Mouse (Mus musculus) liver, postnatal 0 days (tissue): ENCODE measurements around the gene Pld1. TPM values are rescaled to one million over a fixed set of nuclear protein-coding genes. Genes with fewer than 3 reads are reported as not detected.

Source experiments
- ATAC-seq: fragments of 200-750 bp; cut with Nextera tagmentation; 2 replicates; pipeline ENCODE4 v1.8.0; 2017; ENCODE audit warnings: mild to moderate bottlenecking, moderate library complexity
- DNase-seq: peaks from one replicate; pipeline ENCODE4 v3.0.0-alpha.2; 2016
- H3K27ac ChIP-seq: fragments of 300-500 bp; sonication (generic); 2 replicates; pipeline ENCODE4 v1.5.1; 2014; ENCODE audit warnings: antibody characterized with exemption, moderate library complexity, mild to moderate bottlenecking, low read depth
- H3K27me3 ChIP-seq: fragments of 300-500 bp; sonication (generic); 2 replicates; pipeline ENCODE4 v1.6.1; 2014; ENCODE audit warnings: low read length, control low read depth, mixed read lengths; ENCODE audit not compliant: insufficient read depth
- H3K36me3 ChIP-seq: fragments of 300-500 bp; sonication (generic); replicated peaks from 2 replicates; pipeline ENCODE4 v1.6.1; 2014; ENCODE audit warnings: mild to moderate bottlenecking, control low read depth, low read length, moderate library complexity, mixed read lengths; ENCODE audit not compliant: insufficient read depth
- H3K4me1 ChIP-seq: fragments of 300-500 bp; sonication (generic); 2 replicates; pipeline ENCODE4 v1.6.1; 2014; ENCODE audit warnings: antibody characterized with exemption, mild to moderate bottlenecking, control low read depth; ENCODE audit not compliant: insufficient read depth
- H3K4me2 ChIP-seq: fragments of 300-500 bp; sonication (generic); 2 replicates; pipeline ENCODE4 v1.6.1; 2014; ENCODE audit warnings: low read depth, mild to moderate bottlenecking, low read length, moderate library complexity, mixed read lengths
- H3K4me3 ChIP-seq: fragments of 300-500 bp; sonication (generic); 2 replicates; pipeline ENCODE4 v1.5.1; 2014; ENCODE audit warnings: low read depth, low read length
- H3K9ac ChIP-seq: fragments of 300-500 bp; sonication (generic); replicated peaks from 2 replicates; pipeline ENCODE4 v1.6.1; 2014; ENCODE audit warnings: mild to moderate bottlenecking, moderate library complexity
- H3K9me3 ChIP-seq: fragments of 300-500 bp; sonication (generic); 2 replicates; pipeline ENCODE4 v1.6.1; 2016; ENCODE audit warnings: mild to moderate bottlenecking, control low read depth, low read length, mixed read lengths
- CTCF ChIP-seq: sonication (generic); IDR thresholded peaks from 2 replicates; pipeline ENCODE4 v1.5.1; 2016; ENCODE audit warnings: antibody characterized with exemption, low read depth
- EP300 ChIP-seq: IDR thresholded peaks from 2 replicates; pipeline ENCODE4 v1.6.1; 2016; ENCODE audit warnings: antibody characterized with exemption, low read depth, mild to moderate bottlenecking
- WGBS: fragments of 180-500 bp; shearing (Covaris S2); extraction: QIAGEN DNeasy Blood & Tissue Kit; methylation state at CpG from one replicate; pipeline ENCODE4 v1.1.7; 2014; ENCODE audit not compliant: insufficient replicate concordance; 5-methylcytosine and 5-hydroxymethylcytosine counted together
- polyA plus RNA-seq: library from polyadenylated mRNA; unstranded; fragments of >200 nt; fragmentation: Nextera tagmentation; extraction: Ambion mirVana; gene quantifications from 2 replicates; pipeline ENCODE4 v1.2.1, GENCODE M21; 2015

The Pld1 gene
- polyA plus RNA-seq, 1 experiment from 2014 or later, result 5.1 TPM

- ATAC-seq (no peak), DNase-seq (no peak)
- 53% methylated on average over 21 of the region's 21 CpGs for WGBS
Observed at GRCm38 (mm10) chr3:28175997-28176967, 237.8 kb downstream of the Pld1 start.

GRCm38 (mm10) chr3:28178333-28178732 lies 239.8 kb downstream of the Pld1 start:
- WGBS, result 62% methylated on average over 6 of the region's 6 CpGs
- no peak for ATAC-seq
- H3K9ac ChIP-seq, result no peak overlapping the region
- H3K9me3 ChIP-seq, result no peaks in the 10 kb centered on the region
- TF ChIP-seq EP300 (no peak), CTCF (no peak)
- DNase-seq, result no peak
- no peaks in the 10 kb centered on the region for H3K27me3 ChIP-seq
- no peak overlapping the region for H3K4me2 ChIP-seq
- H3K36me3 ChIP-seq, result no peaks in the 10 kb centered on the region
- H3K27ac ChIP-seq, result no peak overlapping the region
- H3K4me3 ChIP-seq, result no peak overlapping the region
- H3K4me1 ChIP-seq, result no peaks in the 10 kb centered on the region

More at GRCm38 (mm10) chr3:28175997-28176967, 237.8 kb downstream of the Pld1 start:
- TF ChIP-seq CTCF, result no peak
- TF ChIP-seq EP300, result no peak
- H3K27ac ChIP-seq, result no peak overlapping the region
- H3K9ac ChIP-seq, result no peak overlapping the region
- H3K4me1 ChIP-seq, result peaks cover 5% of the 10 kb centered on the region
- H3K4me2 ChIP-seq, result no peak overlapping the region
- no peaks in the 10 kb centered on the region for H3K36me3 ChIP-seq
- no peaks in the 10 kb centered on the region for H3K9me3 ChIP-seq
- H3K27me3 ChIP-seq, result no peaks in the 10 kb centered on the region
- H3K4me3 ChIP-seq, result no peak overlapping the region

Other genes starting within 250 kb of the Pld1 start
- gene Fndc3b, start 227.4 kb upstream of the Pld1 start, polyA plus RNA-seq, result 12.0 and 14.9 TPM in 2 replicates
- gene Tmem212, start 42.3 kb upstream of the Pld1 start, polyA plus RNA-seq, result 0.21 and 0.26 TPM in 2 replicates